Mouse (Mus musculus) megakaryocyte, embryonic 14.5 days (primary cell): ENCODE data around the gene St8sia6.
"Not testable (repeated sequence)": the region's sequence is repeated elsewhere in the genome, so short reads cannot be mapped to it uniquely, and the experiment has no call there.

ENCODE experiments used
- FLI1 ChIP-seq: IDR thresholded peaks from 2 replicates; pipeline ENCODE4 v1.6.1; 2012; ENCODE audit warnings: low read length, inconsistent platforms, mixed read lengths
- GATA1 ChIP-seq: IDR thresholded peaks from 3 replicates; pipeline ENCODE4 v1.6.1; 2012; ENCODE audit warnings: mixed read lengths, low read length, inconsistent platforms, borderline replicate concordance

- not testable (repeated sequence) for TF ChIP-seq GATA1, FLI1
Observed at GRCm38 (mm10) chr2:13785992-13786391, 7.9 kb downstream of the St8sia6 start.
